Mouse (Mus musculus) lung, postnatal 14 days (tissue): ENCODE data around the gene Arfgap1.

Experiments used
- DNase-seq: peaks from one replicate; pipeline ENCODE4 v3.0.0; 2021

The Arfgap1 gene

DNA sequence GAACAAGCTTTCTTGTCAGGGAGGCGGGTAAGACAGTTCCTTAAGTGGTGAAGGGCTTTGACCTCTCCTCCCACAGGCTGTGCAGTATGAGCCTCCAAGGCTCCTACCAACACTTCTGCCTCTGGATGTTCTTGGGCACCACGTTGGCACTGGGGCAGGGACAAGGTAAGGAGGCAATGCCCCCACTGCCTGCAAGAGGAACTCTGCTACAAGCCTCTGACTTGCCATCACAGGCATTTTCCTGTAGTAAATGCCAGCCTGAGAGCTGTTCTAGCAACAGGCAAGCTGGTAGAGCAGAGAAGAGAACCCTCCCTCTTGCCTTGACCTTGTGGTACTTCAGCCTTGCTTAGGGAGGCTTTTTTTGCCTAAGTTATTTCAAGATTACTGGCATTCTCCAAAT lies 19.4 kb downstream of the Arfgap1 start, which contains the start of gene Col20a1:
Col20a1 (plus strand) TSS at position 87 of the 400 bp plus-strand sequence.
- no peak for DNase-seq

DNA sequence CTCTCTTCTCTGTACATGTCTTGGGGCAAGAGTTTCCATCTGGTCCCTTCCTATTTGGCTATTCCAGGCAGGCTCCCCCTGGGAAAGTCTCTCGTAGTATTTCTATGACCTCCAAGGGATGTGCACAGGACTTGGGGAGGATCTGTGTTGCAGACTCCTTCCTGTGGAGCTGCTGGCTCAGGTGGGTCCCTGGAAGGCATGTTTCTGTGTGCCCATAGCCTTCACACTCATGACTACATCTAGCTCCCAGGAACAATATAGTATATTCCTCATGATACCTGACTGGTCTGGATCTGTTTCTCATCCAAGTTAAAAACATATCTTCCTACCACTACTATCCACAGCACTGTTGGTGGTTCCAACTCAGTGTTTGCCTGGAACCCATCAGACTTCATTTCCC lies 20.0 kb downstream of the Arfgap1 start:
- DNase-seq = no peak

DNA sequence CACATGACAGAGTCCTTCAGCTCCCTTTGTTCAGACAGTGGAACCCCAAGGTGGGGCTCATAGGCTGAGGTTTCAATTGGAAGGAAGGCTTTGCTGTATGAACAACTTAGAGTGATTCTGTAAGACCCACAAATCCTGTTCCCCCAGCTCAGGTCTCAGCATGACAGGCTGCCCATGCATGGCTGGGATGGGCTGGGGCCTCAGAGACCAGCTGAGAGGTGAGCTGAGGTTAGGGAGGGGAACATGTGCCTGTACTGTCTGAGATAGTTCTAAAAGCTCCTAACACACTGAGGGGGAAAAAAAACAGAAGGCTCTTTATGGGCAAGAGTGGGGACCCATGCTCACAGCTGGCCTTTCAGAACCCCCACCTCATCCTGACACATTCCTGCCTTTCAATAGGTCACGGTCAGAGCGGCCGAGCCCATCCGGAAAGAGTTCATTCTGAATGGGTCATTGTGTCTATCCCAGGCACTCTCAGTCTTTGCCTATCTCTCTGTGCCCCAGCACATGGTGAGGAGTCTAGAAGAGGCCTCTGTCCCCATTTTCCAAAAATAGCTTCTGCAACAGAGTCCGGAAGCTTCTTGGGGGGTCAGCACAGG lies 20.5 kb downstream of the Arfgap1 start:
- no peak for DNase-seq

DNA sequence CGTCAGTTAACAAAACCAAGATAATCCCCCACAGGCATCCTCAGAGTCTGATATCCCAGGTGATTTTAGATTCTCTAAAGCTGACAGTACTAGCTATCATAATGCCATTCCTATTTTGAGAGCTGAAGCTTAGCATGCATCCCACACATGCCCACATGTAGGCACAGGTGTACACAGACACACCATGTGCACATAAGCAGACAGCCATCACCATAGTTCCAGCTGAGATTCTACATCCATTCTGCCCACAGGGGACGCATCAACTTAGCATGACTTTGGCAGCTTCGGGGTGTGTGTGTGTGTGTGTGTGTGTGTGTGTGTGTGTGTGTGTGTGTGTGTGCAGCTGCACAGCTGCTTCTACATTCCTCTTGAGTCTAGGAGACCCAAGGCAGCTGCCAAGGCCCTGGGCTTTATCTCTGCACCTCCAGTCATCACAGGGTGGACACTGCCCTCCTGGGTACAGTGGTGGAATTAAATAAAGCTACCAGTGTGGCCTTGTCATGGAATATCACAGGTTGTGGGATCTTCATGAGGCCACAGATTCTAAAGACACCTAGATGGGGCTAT lies 21.4 kb downstream of the Arfgap1 start:
- no peak for DNase-seq

DNA sequence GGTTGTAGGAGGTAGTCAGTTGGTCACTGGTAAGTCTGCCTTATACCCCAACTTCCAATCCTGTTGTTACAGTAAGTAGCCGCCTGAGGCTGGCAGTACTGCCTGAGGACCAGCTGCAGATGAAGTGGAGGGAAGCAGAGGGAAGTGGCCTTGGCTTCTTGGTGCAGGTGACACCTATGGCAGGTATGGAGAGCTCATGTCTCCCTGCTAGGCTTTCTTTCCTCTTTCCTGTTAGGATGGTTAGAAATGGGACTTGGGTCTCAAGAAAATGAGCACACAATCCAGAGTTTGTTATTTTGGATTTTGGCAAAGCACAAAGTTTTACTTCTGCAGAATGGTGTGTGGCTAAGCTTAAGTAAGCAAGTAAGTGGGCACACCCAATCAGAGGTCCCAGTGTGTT lies 21.9 kb downstream of the Arfgap1 start:
- no peak for DNase-seq

DNA sequence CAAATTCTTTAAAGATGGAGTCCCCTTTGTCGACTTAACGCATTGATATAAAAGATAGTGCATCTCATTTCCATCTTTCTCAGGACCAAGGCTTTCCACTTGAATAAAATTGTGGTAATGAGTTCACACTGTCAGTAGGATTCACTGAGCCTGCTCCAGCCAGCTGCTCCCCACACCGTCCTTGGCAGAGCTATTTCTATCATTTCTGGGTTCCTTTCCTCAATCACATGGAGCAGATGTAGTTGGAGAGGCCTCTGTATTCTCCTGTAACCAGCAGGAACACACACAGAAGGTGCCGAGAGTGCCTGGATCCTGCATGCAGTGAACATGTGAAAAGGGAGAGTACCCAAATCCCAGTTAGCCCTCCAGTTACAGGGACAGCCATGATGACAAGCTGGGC lies 23.3 kb downstream of the Arfgap1 start:
- no peak for DNase-seq

DNA sequence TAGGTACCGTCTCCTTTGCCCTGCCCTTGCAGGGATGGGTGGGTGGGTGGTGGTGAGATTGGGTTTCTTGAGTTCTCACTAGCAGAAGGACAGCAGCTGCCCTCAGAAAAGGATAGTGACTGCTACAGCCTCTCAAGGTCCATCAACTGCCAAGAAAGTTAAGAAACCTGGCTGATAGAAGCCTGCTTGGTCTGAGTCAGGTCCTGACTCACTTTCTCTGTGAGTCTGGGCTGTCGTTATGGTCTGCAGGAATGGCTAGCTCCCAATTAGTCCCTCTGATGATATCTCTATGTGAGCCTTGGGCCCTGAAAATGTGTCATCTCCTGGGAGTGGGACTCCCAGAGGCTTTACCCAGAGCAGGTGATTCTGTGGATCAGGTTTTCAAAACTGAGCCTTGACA lies 27.3 kb downstream of the Arfgap1 start:
- DNase-seq = no peak

DNA sequence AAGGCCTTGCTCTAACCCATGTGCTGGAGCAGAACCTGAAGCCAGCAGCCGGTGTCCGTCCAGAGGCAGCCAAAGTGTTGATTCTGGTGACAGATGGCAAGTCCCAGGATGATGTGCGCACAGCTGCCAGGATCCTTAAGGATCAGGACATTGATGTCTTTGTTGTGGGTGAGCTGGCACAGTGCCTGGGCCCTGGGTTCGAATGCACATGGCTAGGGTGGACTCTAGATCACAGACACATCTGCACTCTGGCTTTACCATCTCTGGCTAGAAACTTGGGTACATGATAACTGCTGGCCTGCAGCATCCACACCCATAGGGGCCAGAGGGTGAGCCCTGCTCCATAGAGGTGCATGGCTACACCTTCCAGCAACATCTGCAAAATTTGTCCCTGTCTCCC lies 28.4 kb downstream of the Arfgap1 start:
- no peak for DNase-seq

DNA sequence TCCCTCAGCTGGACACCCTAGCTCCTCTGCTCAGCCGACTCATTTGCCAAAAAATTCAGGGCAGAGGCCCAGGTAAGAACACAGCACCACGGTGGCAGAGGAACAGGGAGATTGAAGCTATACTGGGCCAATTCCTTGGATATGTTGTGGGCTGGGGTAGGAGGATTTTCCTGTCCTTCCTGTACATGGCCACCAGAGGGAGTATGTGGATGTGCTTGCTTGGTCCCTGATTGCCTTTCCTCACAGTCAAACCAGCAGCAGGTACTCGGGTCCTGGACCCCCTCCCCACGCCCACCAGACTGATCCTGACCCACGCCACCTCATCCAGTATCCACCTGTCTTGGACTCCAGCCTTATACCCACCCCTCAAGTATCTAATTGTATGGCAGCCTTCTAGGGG lies 29.4 kb downstream of the Arfgap1 start:
- peak; percentile 29 for DNase-seq

DNA sequence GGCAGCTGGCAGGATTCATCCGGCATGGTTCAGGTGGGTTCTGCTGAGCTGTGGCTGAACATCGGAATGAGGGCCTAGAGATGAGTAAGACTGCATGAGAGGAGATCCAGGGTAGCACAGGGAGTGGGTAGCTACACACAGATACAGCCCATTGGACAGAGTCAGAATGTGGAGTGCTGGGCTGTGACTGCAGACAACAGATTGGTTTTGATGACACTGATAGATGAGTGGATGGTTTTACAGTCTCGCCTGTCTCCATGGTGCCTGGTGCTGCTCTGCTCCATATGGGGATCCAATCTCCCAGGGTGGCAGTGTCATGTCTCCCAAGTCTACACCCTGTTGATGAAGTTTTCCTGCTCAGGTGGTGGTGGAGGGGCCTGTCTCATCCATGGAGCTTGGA lies 29.9 kb downstream of the Arfgap1 start:
- DNase-seq = no peak

DNA sequence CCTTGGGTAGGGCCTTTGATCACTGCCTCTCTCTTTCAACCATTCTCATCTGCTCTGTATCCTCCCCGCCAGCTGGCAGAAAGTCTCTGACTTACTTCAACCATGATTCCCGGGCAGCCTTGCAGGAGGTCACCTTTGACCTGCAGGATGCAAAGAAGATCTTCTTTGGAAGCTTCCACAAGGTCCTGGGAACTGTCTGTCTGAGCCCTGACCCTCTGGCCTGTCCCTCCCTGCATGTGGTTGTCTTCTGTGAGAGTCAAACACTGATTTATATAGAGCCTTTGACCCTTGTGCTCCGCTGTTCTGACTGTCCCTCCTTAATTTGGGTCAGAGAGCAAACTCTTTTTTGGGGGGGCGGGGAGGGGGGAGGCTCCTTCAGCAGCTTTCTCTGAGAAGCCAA lies 40.0 kb downstream of the Arfgap1 start:
- no peak for DNase-seq

DNA sequence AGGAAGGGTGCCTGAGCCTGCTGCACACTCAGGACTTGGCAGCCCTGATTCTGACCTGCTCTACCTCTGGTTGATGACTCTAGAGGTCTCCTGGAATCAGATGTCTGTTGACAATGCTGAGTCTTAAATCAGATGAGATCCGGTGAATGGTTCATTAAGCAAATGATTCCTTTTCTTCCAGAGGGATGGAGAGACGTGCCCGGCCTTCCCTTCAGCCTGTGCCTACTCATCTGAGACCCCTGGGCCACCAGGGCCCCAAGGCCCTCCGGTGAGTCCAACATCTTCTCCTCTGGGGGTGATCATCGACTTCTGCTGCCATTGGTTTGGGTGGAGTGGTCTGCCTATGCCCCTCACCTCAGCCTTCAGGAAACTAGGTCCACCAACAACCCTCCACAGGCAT lies 41.3 kb downstream of the Arfgap1 start:
- DNase-seq = no peak

DNA sequence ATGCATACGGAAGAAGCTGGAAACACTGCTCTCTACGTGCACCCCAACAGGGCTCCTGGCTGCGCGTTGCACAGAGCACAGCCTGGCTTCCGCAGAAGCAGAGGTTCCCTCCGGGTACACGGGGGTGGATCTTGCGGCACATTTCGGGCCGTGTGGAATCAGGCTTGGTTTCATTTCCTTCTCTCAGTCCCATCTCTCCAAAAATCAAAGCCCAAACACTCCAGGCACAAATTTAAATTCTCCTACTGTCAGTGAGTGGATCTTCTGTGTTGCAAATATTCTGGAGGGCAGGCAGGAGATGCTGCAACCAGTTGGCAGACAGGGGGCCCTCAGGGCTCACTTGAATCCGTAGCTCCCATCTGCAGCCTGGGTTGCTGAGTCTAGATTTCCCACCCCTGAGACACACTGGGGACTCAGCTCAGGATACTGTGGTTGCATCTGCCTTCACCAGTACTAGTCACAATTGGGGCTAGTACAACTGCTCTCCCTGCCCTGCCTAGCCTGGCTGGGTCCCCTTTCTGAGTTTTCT lies 64.4 kb downstream of the Arfgap1 start:
- DNase-seq = no peak
